Mouse (Mus musculus) ES-E14 (cell line): ENCODE results near the gene Rpgrip1. TPM values are rescaled to one million over a fixed set of nuclear protein-coding genes. Genes with fewer than 3 reads are reported as not detected.

Experiments used
- DNase-seq: peaks from one replicate; pipeline ENCODE4 v3.0.0-alpha.2; 2013; ENCODE audit warnings: low read depth, low spot score
- H3K27ac ChIP-seq: 2 replicates; pipeline ENCODE4 v1.5.1; 2012; ENCODE audit warnings: low read depth, mild to moderate bottlenecking, low read length, moderate library complexity, mixed read lengths; ENCODE audit not compliant: poor library complexity, insufficient read depth, severe bottlenecking
- H3K36me3 ChIP-seq: 2 replicates; pipeline ENCODE4 v1.6.1; 2012; ENCODE audit warnings: mild to moderate bottlenecking, low read length, moderate library complexity, mixed read lengths; ENCODE audit not compliant: control insufficient read depth, poor library complexity, insufficient read depth, severe bottlenecking
- H3K4me1 ChIP-seq, 2 experiments: fragments of 150-350 bp in 1 of 2; sonication (generic) in 1 of 2; 2 replicates each; pipeline ENCODE4 v1.6.1; 2012; ENCODE audit warnings: low read length in 2 of 2, mild to moderate bottlenecking in 1 of 2, mixed read lengths in 1 of 2; ENCODE audit not compliant: control insufficient read depth in 2 of 2, insufficient read depth in 2 of 2, poor library complexity in 1 of 2
- H3K4me3 ChIP-seq, 2 experiments: fragments of 150-350 bp in 1 of 2; sonication (generic) in 1 of 2; 2 replicates each; pipeline ENCODE4 v1.5.1; 2012; ENCODE audit warnings: low read length in 2 of 2, low read depth in 1 of 2, mild to moderate bottlenecking in 1 of 2, mixed read lengths in 1 of 2; ENCODE audit not compliant: insufficient read depth in 1 of 2, poor library complexity in 1 of 2, severe bottlenecking in 1 of 2
- H3K9ac ChIP-seq: 2 replicates; pipeline ENCODE4 v1.6.1; 2012; ENCODE audit warnings: low read depth, mild to moderate bottlenecking, low read length, mixed read lengths; ENCODE audit not compliant: poor library complexity, insufficient read depth, severe bottlenecking
- H3K9me3 ChIP-seq: fragments of 150-350 bp; sonication (generic); 2 replicates; pipeline ENCODE4 v1.6.1; 2012; ENCODE audit warnings: low read depth, mild to moderate bottlenecking, low read length; ENCODE audit not compliant: control insufficient read depth, insufficient read depth
- CHD2 ChIP-seq: IDR thresholded peaks from 2 replicates; pipeline ENCODE4 v1.6.1; 2014; ENCODE audit warnings: mild to moderate bottlenecking, low read depth, low read length, inconsistent platforms
- HCFC1 ChIP-seq: IDR thresholded peaks from 2 replicates; pipeline ENCODE4 v1.6.1; 2012; ENCODE audit warnings: low read length, inconsistent platforms, borderline replicate concordance; ENCODE audit not compliant: insufficient read depth
- MAFK ChIP-seq: IDR thresholded peaks from 2 replicates; pipeline ENCODE4 v1.6.1; 2014; ENCODE audit warnings: mild to moderate bottlenecking, low read depth, low read length, inconsistent platforms; ENCODE audit not compliant: insufficient read depth
- ZC3H11A ChIP-seq: IDR thresholded peaks from 2 replicates; pipeline ENCODE4 v1.6.1; 2012; ENCODE audit warnings: low read depth, mild to moderate bottlenecking, inconsistent platforms, low read length, borderline replicate concordance
- ZNF384 ChIP-seq: IDR thresholded peaks from 2 replicates; pipeline ENCODE4 v1.6.1; 2012; ENCODE audit warnings: low read depth, low read length, inconsistent platforms
- in situ Hi-C, 2 experiments: fragments of 600-800 bp; cut with MboI; formaldehyde crosslinking; loops; one replicate each; pipeline ENCODE4 v1.15.1; 2025; ENCODE audit warnings: low sequenced_read_pairs in 2 of 2, inconsistent platforms in 1 of 2; ENCODE audit not compliant: unreplicated experiment in 2 of 2
- total RNA-seq: library from RNA; depleted of rRNA; stranded (reverse); fragments of 300-350 nt; gene quantifications from 2 replicates; pipeline ENCODE4 v1.2.3, GENCODE M21; 2012

Gene Rpgrip1
- total RNA-seq, 1 experiment = 3.3 TPM

DNA sequence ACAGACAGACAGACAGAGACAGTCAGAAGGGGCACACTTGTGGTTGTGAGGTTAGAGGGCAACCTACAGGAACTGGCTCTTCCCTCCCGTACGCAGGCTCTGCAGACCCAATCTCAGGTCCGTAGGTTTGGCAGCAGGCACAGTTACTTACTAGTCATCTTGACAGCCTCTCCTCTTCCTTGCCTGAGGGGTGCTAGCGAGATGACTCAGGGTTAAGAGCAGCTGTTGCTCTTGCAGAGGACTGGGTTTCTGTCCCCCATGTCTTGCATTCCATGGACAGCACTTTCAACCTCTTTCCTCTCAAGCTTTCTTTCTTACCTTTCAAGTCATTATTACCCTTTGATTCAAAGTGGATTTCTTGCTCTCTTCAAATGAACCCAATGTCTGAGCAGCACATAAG, 33.7 kb downstream of the Rpgrip1 start:
- TF ChIP-seq ZNF384 (no peak), ZC3H11A (no peak), MAFK (no peak), CHD2 (no peak), HCFC1 (no peak)
- DNase-seq = no peak
- Histone ChIP-seq H3K27ac (no peak overlapping the region), H3K36me3 (no peaks in the 10 kb centered on the region), H3K4me1 (peaks cover 3 to 5% of the 10 kb centered on the region in 2 experiments; a peak in 2 of 4 replicates), H3K9me3 (no peaks in the 10 kb centered on the region), H3K4me3 (no peak overlapping the region), H3K9ac (no peak overlapping the region)
- in situ Hi-C loops = no loop called here

DNA sequence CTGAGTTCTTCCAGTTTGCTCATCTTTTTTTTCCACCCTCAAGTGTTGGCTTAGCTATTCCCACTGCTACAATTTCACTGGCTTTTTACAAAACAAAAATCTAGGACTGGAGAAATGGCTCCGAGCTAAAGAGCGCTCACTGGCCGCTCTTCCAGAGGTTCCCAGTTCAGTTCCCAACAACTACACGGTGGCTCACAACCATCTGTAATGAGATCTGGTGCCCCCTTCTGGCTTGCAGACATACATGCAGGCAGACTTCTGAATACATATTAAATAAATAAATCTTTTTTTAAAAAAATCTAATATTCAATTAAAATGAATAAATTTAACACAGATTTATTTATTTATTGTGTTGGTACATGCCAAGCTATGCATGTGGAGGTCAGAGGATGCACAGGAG, 36.0 kb downstream of the Rpgrip1 start:
- in situ Hi-C loops = no loop called here
- Histone ChIP-seq H3K9ac (peak overlapping the region; percentile 30), H3K9me3 (no peaks in the 10 kb centered on the region), H3K27ac (no peak overlapping the region), H3K4me1 (peaks cover 2 to 3% of the 10 kb centered on the region in 2 experiments; a peak in 1 of 4 replicates), H3K4me3 (no peak overlapping the region), H3K36me3 (no peaks in the 10 kb centered on the region)
- TF ChIP-seq ZNF384 (no peak), HCFC1 (no peak), MAFK (no peak)
- peak; percentile 39 for DNase-seq

DNA sequence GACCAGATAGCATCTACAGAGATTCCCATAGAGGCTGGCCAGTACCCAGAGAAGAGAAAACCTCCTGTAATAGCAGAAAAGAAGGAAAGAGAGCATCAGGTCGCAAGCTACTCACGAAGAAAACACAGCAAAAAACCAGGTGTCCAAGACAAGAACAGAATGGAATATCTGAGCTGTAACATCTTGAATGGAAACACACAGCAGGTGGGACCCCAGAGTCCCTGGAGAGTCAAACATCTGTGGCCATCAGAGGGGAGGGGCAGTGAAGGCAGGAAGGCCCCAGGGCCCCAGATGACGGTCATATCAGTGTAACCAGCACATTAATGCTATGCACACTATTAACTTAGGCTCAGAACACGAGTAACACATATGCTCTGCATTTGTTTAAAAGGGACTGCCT, 39.4 kb downstream of the Rpgrip1 start:
- Histone ChIP-seq H3K9me3 (no peaks in the 10 kb centered on the region), H3K9ac (no peak overlapping the region), H3K36me3 (no peaks in the 10 kb centered on the region), H3K4me3 (no peak overlapping the region), H3K27ac (no peak overlapping the region), H3K4me1 (peaks cover 0 to 2% of the 10 kb centered on the region in 2 experiments; a peak in 1 of 4 replicates)
- in situ Hi-C loops = no loop called here
- DNase-seq = no peak
- TF ChIP-seq CHD2 (no peak), HCFC1 (no peak), MAFK (no peak), ZNF384 (no peak), ZC3H11A (no peak)

DNA sequence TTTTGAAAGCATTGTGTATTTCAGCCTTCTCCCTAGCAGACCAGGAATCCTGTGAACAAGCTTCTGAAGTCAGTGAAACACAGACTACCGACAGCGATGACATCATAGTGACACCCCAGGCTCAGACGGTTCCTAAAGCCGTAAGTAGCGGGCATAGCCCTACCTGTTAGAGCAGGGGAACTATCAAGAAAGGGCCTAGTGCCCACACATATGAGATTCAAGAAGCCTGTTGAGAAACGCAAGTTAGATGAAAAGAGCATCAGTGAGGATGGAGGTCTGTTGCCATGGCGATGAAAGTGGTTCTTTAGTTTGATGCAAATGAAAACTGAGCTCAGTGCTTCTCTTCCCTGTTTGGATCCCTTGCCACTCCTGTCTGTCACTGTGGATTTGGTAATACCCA, 41.7 kb downstream of the Rpgrip1 start:
- no peak overlapping the region for H3K9ac ChIP-seq
- H3K9me3 ChIP-seq = no peaks in the 10 kb centered on the region
- no peak overlapping the region for H3K27ac ChIP-seq
- H3K36me3 ChIP-seq = no peaks in the 10 kb centered on the region
- in situ Hi-C loops = no loop called here
- no peak overlapping the region for H3K4me3 ChIP-seq
- DNase-seq = no peak
- TF ChIP-seq HCFC1 (no peak), ZC3H11A (no peak), MAFK (no peak), CHD2 (no peak), ZNF384 (no peak)
- no peaks in the 10 kb centered on the region for H3K4me1 ChIP-seq

DNA sequence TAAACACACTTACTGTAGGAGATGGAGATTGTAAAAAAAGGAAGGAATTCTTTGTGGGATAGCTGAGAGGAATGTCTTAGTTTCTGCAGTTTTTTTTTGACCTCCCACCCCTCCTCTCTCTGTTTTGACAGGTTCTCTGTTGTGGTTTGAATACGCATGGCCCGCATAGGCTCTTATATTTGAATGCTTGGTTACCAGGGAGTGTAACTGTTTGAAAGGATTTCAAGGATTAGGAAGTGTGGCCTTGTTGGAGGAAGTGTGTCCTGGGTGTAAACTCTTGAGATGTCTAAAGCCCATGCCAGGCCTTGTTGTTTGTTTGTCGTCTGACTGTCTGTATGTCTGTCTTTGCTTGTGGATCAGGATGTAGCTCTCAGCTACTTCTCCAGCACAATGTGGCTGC, 42.1 kb downstream of the Rpgrip1 start:
- Histone ChIP-seq H3K36me3 (no peaks in the 10 kb centered on the region), H3K4me3 (no peak overlapping the region), H3K9me3 (no peaks in the 10 kb centered on the region), H3K4me1 (no peaks in the 10 kb centered on the region), H3K9ac (no peak overlapping the region), H3K27ac (no peak overlapping the region)
- no peak for DNase-seq
- TF ChIP-seq MAFK (no peak), CHD2 (no peak), ZC3H11A (no peak), HCFC1 (no peak), ZNF384 (no peak)
- in situ Hi-C loops = no loop called here
